12 mouse cellular contexts compared by ENCODE assay signal in genomic region chr8:45579714-45580543, GRCm38 (mm10).
A peak's percentile ranks its signal among the peaks of the same experiment; 100 is the strongest.
DNase-seq lines count a peak whose midpoint lies in the region; TF ChIP-seq lines count a peak whose summit lies in the region.
"Had no signal": no experiment of that assay in that cellular context is flagged by ENCODE, and none has a peak within 500 bp of the region (broad histone marks: within the 10 kb centered on the region; RNA-seq: fewer than 3 reads in every experiment).

No protein-coding gene starts in this region.

- TF ChIP-seq POLR2A in embryonic fibroblast, embryonic 13.5 days (IDR thresholded peaks at IDR 0.05; ENCODE audit: low read depth, low read length) = no peak

- peak; percentile 11 for DNase-seq in kidney, postnatal 10 days
- DNase-seq in kidney, adult 8-10 months = no peak
- DNase-seq in Muller cell, postnatal 12 days (ENCODE audit: inconsistent ontology term) = peak; percentile 94
- DNase-seq in heart, postnatal 14 days = peak; percentile 14 to 24
- DNase-seq in gastrocnemius, postnatal 14 days = no peak
- DNase-seq in spleen, adult 18-20 months = no peak
- DNase-seq in embryo, embryonic 11 days = no peak
- DNase-seq: cerebellum, postnatal 36 days; left cerebral cortex, postnatal 4 days; lung, adult 2 months had no signal

- H3K4me3 ChIP-seq in embryonic fibroblast, embryonic 13.5 days (ENCODE audit: insufficient read depth, low read length) = no peak overlapping the region
- H3K4me3 ChIP-seq: hindbrain, embryonic 12.5 days had no signal

- peak overlapping the region; percentile 48; the same call in 1 of the 2 replicates for H3K27ac ChIP-seq in embryonic fibroblast, embryonic 13.5 days (ENCODE audit: insufficient read depth, low read length)
- H3K27ac ChIP-seq: hindbrain, embryonic 12.5 days had no signal

- no peak for TF ChIP-seq CTCF in embryonic fibroblast, embryonic 13.5 days (IDR thresholded peaks at IDR 0.05; ENCODE audit: borderline replicate concordance, insufficient read depth, low read length)

- H3K4me1 ChIP-seq in embryonic fibroblast, embryonic 13.5 days (ENCODE audit: control insufficient read depth, insufficient read depth, low read length) = peaks cover 6% of the 10 kb centered on the region
- H3K4me1 ChIP-seq: hindbrain, embryonic 12.5 days had no signal

- intact Hi-C loops in heart, postnatal 14 days (cut with DNase I) = no loop called here
- intact Hi-C loops in gastrocnemius, postnatal 14 days (cut with DNase I; ENCODE audit: low total_unique reads) = no loop called here

Comparison
In these comparisons a context has a peak if more than half of its experiments do, and no peak if none do; other contexts are left out.
1. DNase-seq: peak in kidney, postnatal 10 days (single experiment), Muller cell, postnatal 12 days (single experiment) and heart, postnatal 14 days (2 of 2); none in kidney, adult 8-10 months (0 of 2), gastrocnemius, postnatal 14 days (single experiment), spleen, adult 18-20 months (0 of 2) and embryo, embryonic 11 days (single experiment).